Mouse (Mus musculus) ES-Bruce4 (cell line): ENCODE measurements around the gene Iqca. TPM values are rescaled to one million over a fixed set of nuclear protein-coding genes. Genes with fewer than 3 reads are reported as not detected.

Experiments used
- H3K27ac ChIP-seq: 2 replicates; pipeline ENCODE4 v1.5.1; 2012; ENCODE audit warnings: low read length, inconsistent platforms; ENCODE audit not compliant: insufficient read depth
- H3K27me3 ChIP-seq: 2 replicates; pipeline ENCODE4 v1.6.1; 2012; ENCODE audit warnings: mild to moderate bottlenecking, low read length, inconsistent platforms; ENCODE audit not compliant: control insufficient read depth, poor library complexity, insufficient read depth, severe bottlenecking
- H3K36me3 ChIP-seq: 2 replicates; pipeline ENCODE4 v1.6.1; 2012; ENCODE audit warnings: inconsistent platforms, mild to moderate bottlenecking, low read length, moderate library complexity; ENCODE audit not compliant: control insufficient read depth, poor library complexity, insufficient read depth, severe bottlenecking
- H3K4me1 ChIP-seq: one replicate; pipeline ENCODE4 v1.8.1; 2011; ENCODE audit warnings: low read length; ENCODE audit not compliant: control insufficient read depth, insufficient read depth
- H3K4me3 ChIP-seq: 2 replicates; pipeline ENCODE4 v1.5.1; 2011; ENCODE audit warnings: low read depth, mild to moderate bottlenecking, low read length
- H3K9ac ChIP-seq: 2 replicates; pipeline ENCODE4 v1.6.1; 2012; ENCODE audit warnings: low read depth, mild to moderate bottlenecking, inconsistent platforms; ENCODE audit not compliant: poor library complexity, severe bottlenecking
- H3K9me3 ChIP-seq: replicated peaks from 2 replicates; pipeline ENCODE4 v1.6.1; 2012; ENCODE audit warnings: mild to moderate bottlenecking, low read length, inconsistent platforms; ENCODE audit not compliant: control insufficient read depth, poor library complexity, insufficient read depth, severe bottlenecking
- CTCF ChIP-seq: IDR thresholded peaks from one replicate; pipeline ENCODE4 v1.8.1; 2011; ENCODE audit warnings: low read depth, low read length
- EP300 ChIP-seq: IDR thresholded peaks from 2 replicates; pipeline ENCODE4 v1.6.1; 2011; ENCODE audit warnings: low read depth, low read length; ENCODE audit not compliant: insufficient read depth
- POLR2A ChIP-seq: IDR thresholded peaks from one replicate; pipeline ENCODE4 v1.8.1; 2011; ENCODE audit warnings: low read length; ENCODE audit not compliant: insufficient read depth
- polyA plus RNA-seq: library from polyadenylated mRNA; stranded (reverse); fragments of >200 nt; gene quantifications from 2 replicates; pipeline ENCODE4 v1.2.4, GENCODE M21; 2011; ENCODE audit warnings: low read depth; ENCODE audit not compliant: missing spikeins, insufficient read depth, insufficient read length

Gene Iqca
- polyA plus RNA-seq, 1 experiment, result not detected

- Histone ChIP-seq H3K4me3 (no peak overlapping the region), H3K9me3 (no peaks in the 10 kb centered on the region), H3K4me1 (no peaks in the 10 kb centered on the region), H3K27me3 (no peaks in the 10 kb centered on the region), H3K36me3 (no peaks in the 10 kb centered on the region), H3K27ac (no peak overlapping the region), H3K9ac (no peak overlapping the region)
- no peak for TF ChIP-seq CTCF
- no peak for TF ChIP-seq POLR2A
- no peak for TF ChIP-seq EP300
Measured at GRCm38 (mm10) chr1:89999858-90000257, 153.3 kb downstream of the Iqca start.

GRCm38 (mm10) chr1:89998696-89999095, 154.5 kb downstream of the Iqca start:
- no peak overlapping the region for H3K4me3 ChIP-seq
- H3K27ac ChIP-seq, result no peak overlapping the region
- no peaks in the 10 kb centered on the region for H3K9me3 ChIP-seq
- no peaks in the 10 kb centered on the region for H3K4me1 ChIP-seq
- TF ChIP-seq CTCF (no peak), EP300 (no peak), POLR2A (no peak)
- H3K27me3 ChIP-seq, result no peaks in the 10 kb centered on the region
- H3K9ac ChIP-seq, result no peak overlapping the region
- H3K36me3 ChIP-seq, result no peaks in the 10 kb centered on the region

GRCm38 (mm10) chr1:89998076-89998475, 155.1 kb downstream of the Iqca start:
- Histone ChIP-seq H3K4me1 (no peaks in the 10 kb centered on the region), H3K36me3 (no peaks in the 10 kb centered on the region), H3K27ac (no peak overlapping the region), H3K27me3 (no peaks in the 10 kb centered on the region), H3K9me3 (no peaks in the 10 kb centered on the region), H3K4me3 (no peak overlapping the region), H3K9ac (no peak overlapping the region)
- TF ChIP-seq EP300, result no peak
- no peak for TF ChIP-seq CTCF
- no peak for TF ChIP-seq POLR2A

GRCm38 (mm10) chr1:89992256-89992655, 160.9 kb downstream of the Iqca start:
- no peaks in the 10 kb centered on the region for H3K36me3 ChIP-seq
- 0 out of 2 replicates have a peak, but pooled peaks cover 4% of the 10 kb centered on the region for H3K27me3 ChIP-seq
- peak overlapping the region; percentile 51 for H3K4me3 ChIP-seq
- H3K27ac ChIP-seq, result no peak overlapping the region
- no peaks in the 10 kb centered on the region for H3K9me3 ChIP-seq
- H3K9ac ChIP-seq, result peak overlapping the region; percentile 47
- no peaks in the 10 kb centered on the region for H3K4me1 ChIP-seq
- no peak for TF ChIP-seq POLR2A
- TF ChIP-seq CTCF, result no peak
- no peak for TF ChIP-seq EP300

Other genes starting within 250 kb of the Iqca start
- 5.7 and 7.1 TPM in 2 replicates for gene Gbx2, start 222.2 kb downstream of the Iqca start, polyA plus RNA-seq
- not detected in 2 replicates for gene Asb18, start 138.7 kb downstream of the Iqca start, polyA plus RNA-seq
- 4.8 and 5.2 TPM in 2 replicates for gene Ackr3, start 50.6 kb upstream of the Iqca start, polyA plus RNA-seq